Mouse (Mus musculus) hindbrain, embryonic 11.5 days (tissue): ENCODE results near the gene Defb36. TPM values are rescaled to one million over a fixed set of nuclear protein-coding genes. Genes with fewer than 3 reads are reported as not detected.
A peak's percentile ranks its signal among the peaks of the same experiment; 100 is the strongest.

ENCODE experiments used
- ATAC-seq: fragments of 200-750 bp; cut with Nextera tagmentation; 2 replicates; pipeline ENCODE4 v1.8.0; 2017; ENCODE audit warnings: mild to moderate bottlenecking, moderate TSS enrichment, moderate library complexity; ENCODE audit not compliant: low FRiP score
- DNase-seq: peaks from one replicate; pipeline ENCODE4 v3.0.0-alpha.2; 2015; ENCODE audit warnings: low spot score
- H3K27ac ChIP-seq: fragments of 300-500 bp; sonication (generic); 2 replicates; pipeline ENCODE4 v1.5.1; 2014; ENCODE audit warnings: mild to moderate bottlenecking, low read depth, low read length
- H3K27me3 ChIP-seq: fragments of 300-500 bp; sonication (generic); 2 replicates; pipeline ENCODE4 v1.6.1; 2014; ENCODE audit warnings: mild to moderate bottlenecking, low read length, moderate library complexity, mixed read lengths; ENCODE audit not compliant: control insufficient read depth, insufficient read depth
- H3K36me3 ChIP-seq: fragments of 300-500 bp; sonication (generic); 2 replicates; pipeline ENCODE4 v1.6.1; 2014; ENCODE audit warnings: mild to moderate bottlenecking, low read length, moderate library complexity, mixed read lengths; ENCODE audit not compliant: control insufficient read depth, insufficient read depth
- H3K4me1 ChIP-seq: fragments of 300-500 bp; sonication (generic); replicated peaks from 2 replicates; pipeline ENCODE4 v1.6.1; 2014; ENCODE audit warnings: low read length, mixed read lengths; ENCODE audit not compliant: control insufficient read depth, insufficient read depth
- H3K4me2 ChIP-seq: fragments of 300-500 bp; sonication (generic); replicated peaks from 2 replicates; pipeline ENCODE4 v1.6.1; 2014; ENCODE audit warnings: mild to moderate bottlenecking, low read depth, low read length
- H3K4me3 ChIP-seq: fragments of 300-500 bp; sonication (generic); 2 replicates; pipeline ENCODE4 v1.5.1; 2014; ENCODE audit warnings: low read depth, low read length
- H3K9ac ChIP-seq: fragments of 300-500 bp; sonication (generic); 2 replicates; pipeline ENCODE4 v1.6.1; 2014; ENCODE audit warnings: low read depth, low read length
- H3K9me3 ChIP-seq: fragments of 300-500 bp; sonication (generic); 2 replicates; pipeline ENCODE4 v1.6.1; 2016; ENCODE audit warnings: low read length; ENCODE audit not compliant: control insufficient read depth
- WGBS: fragments of 180-500 bp; shearing (Covaris S2); extraction: QIAGEN DNeasy Blood & Tissue Kit; methylation state at CpG from one replicate; pipeline ENCODE4 v1.1.7; 2014; 5-methylcytosine and 5-hydroxymethylcytosine counted together
- polyA plus RNA-seq: library from polyadenylated mRNA; unstranded; fragments of >200 nt; fragmentation: Nextera tagmentation; extraction: Ambion mirVana; gene quantifications from 2 replicates; pipeline ENCODE4 v1.2.1, GENCODE M21; 2014

Gene Defb36
- polyA plus RNA-seq, result not detected in 2 replicates

DNA sequence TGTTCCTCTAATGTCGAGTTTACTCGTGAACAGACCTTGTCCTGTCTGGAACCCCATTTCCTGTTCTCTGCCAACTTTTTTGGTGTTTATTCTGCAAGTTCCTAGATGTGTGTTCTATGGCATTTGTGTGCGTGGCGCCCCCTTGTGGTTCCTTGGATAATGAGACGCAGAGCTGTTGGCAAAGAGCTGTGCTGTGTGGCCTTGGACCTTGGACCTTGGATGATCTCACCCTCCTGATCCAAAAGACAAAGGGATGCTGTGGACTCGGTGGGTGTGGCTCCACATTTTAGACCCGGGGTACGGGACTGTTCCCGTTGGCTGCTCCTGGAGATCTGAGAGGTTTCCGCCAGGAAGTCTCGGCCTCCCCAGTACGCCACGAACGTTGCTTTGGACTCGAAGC, at the start of gene Defb36:
Gene Defb36 (plus strand): TSS at position 271 of the 400 bp plus-strand sequence.
- H3K9me3 ChIP-seq, result no peaks in the 10 kb centered on the region
- no peak for ATAC-seq
- H3K4me3 ChIP-seq, result no peak within 1 kb of the TSS
- no peaks in the 10 kb centered on the region for H3K36me3 ChIP-seq
- H3K27me3 ChIP-seq, result no peaks in the 10 kb centered on the region
- WGBS, result 85% methylated on average over 15 of the region's 15 CpGs
- no peak within 1 kb of the TSS for H3K9ac ChIP-seq
- no peak within 1 kb of the TSS for H3K4me2 ChIP-seq
- no peak within 1 kb of the TSS for H3K27ac ChIP-seq
- DNase-seq, result peak; percentile 36
- 0 out of 2 replicates have a peak, but pooled peaks cover 2% of the 10 kb centered on the region for H3K4me1 ChIP-seq

GRCm38 (mm10) chr2:152556655-152557054, 47.5 kb upstream of the Defb36 start:
- 90% methylated on average over 7 of the region's 7 CpGs for WGBS
- ATAC-seq, result no peak

GRCm38 (mm10) chr2:152569038-152569437, 35.1 kb upstream of the Defb36 start, which contains the start of gene Gm17416:
Gene Gm17416 (plus strand): TSS chr2:152569338.
- Histone ChIP-seq H3K36me3 (no peaks in the 10 kb centered on the region), H3K4me2 (no peak within 1 kb of the TSS), H3K9ac (no peak within 1 kb of the TSS), H3K9me3 (no peaks in the 10 kb centered on the region), H3K27ac (no peak within 1 kb of the TSS), H3K4me1 (no peaks in the 10 kb centered on the region), H3K27me3 (no peaks in the 10 kb centered on the region), H3K4me3 (no peak within 1 kb of the TSS)
- no peak for DNase-seq
- ATAC-seq, result no peak
- WGBS, result 91% methylated on average over 5 of the region's 5 CpGs

More at GRCm38 (mm10) chr2:152556655-152557054, 47.5 kb upstream of the Defb36 start:
- Histone ChIP-seq H3K9me3 (no peaks in the 10 kb centered on the region), H3K27me3 (no peaks in the 10 kb centered on the region), H3K9ac (no peak overlapping the region), H3K4me2 (no peak overlapping the region), H3K4me1 (no peaks in the 10 kb centered on the region), H3K36me3 (no peaks in the 10 kb centered on the region), H3K4me3 (no peak overlapping the region), H3K27ac (no peak overlapping the region)
- DNase-seq, result no peak

DNA sequence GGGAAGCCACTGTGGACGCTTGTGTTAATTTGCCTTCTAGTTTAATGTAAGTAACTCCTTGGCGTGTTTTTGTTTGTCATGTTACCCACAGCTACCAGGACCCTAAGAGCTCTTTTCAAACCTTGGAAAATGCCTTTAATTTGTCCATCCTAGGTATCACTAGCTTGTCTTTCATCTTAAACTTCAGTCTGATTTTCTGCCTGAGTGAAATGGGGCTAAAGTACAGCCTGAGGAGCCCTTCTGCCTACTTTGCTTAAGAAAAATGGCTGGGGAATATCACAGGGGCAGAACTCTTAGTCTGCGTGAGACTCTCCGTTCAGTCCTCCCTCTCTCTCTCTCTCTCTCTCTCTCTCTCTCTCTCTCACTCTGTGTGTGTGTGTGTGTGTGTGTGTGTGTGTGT, 34.2 kb upstream of the Defb36 start:
- Histone ChIP-seq H3K27ac (no peak overlapping the region), H3K4me3 (no peak overlapping the region), H3K27me3 (no peaks in the 10 kb centered on the region), H3K36me3 (no peaks in the 10 kb centered on the region), H3K9me3 (no peaks in the 10 kb centered on the region), H3K4me2 (no peak overlapping the region), H3K9ac (no peak overlapping the region), H3K4me1 (no peaks in the 10 kb centered on the region)
- 86% methylated on average over 4 of the region's 4 CpGs for WGBS
- no peak for DNase-seq
- no peak for ATAC-seq

DNA sequence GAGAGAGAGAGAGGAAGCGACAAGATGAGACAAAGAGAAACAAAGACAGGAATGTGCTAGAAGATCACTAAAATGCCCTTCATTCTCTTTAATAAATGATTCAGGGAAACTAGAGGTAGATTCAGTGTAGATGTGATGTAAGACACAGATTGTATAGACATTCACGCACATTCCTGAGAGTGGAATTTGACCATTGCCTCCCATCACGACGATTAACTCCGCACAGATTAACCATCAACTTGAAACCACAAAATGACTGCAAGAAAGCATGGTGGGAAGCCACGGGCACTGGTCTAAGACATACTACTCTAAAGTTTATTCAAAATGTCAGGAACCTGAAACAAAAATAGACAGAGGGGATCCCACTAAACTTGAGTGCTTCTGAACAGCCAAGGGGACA, 33.8 kb upstream of the Defb36 start:
- no peaks in the 10 kb centered on the region for H3K36me3 ChIP-seq
- no peaks in the 10 kb centered on the region for H3K9me3 ChIP-seq
- WGBS, result 84% methylated on average over 6 of the region's 6 CpGs
- H3K4me1 ChIP-seq, result no peaks in the 10 kb centered on the region
- no peak overlapping the region for H3K27ac ChIP-seq
- DNase-seq (no peak), ATAC-seq (no peak)
- no peaks in the 10 kb centered on the region for H3K27me3 ChIP-seq
- no peak overlapping the region for H3K4me2 ChIP-seq
- H3K9ac ChIP-seq, result no peak overlapping the region
- no peak overlapping the region for H3K4me3 ChIP-seq

DNA sequence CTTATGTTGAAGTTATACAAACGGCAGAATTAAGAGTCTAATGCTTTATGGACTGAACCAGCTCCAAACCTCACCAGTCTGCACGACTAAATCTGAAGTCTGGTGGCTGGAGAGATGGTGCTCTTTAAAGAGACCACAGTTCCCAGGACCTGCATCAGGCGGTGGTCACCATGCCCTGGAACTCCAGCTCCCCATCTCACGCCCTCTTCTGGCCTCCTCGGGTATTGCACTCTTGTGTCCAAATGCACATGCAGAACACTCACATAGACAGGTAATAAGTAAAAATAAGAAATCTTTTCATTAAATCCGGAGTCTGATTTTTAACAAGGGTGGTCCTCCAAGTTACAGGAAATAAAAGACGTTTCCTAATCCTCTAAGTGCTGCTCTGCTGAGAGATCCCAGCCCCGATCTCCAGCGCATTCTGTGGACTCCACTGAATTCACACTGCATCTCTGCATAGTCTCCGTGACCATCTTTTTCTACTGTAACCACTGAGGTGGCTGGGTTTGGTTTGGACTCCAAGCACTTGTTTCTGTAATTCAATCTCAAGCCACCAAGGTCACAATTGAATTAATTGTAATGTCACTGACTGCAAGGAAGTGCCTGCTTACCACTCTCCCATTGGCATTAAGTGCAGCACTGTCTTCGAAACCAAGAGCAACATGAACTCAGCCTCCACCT, 31.9 kb upstream of the Defb36 start, which contains the start of gene Defb21:
Gene Defb21 (plus strand): TSS at position 631 of the 681 bp plus-strand sequence.
- Histone ChIP-seq H3K4me1 (no peaks in the 10 kb centered on the region), H3K9me3 (no peaks in the 10 kb centered on the region), H3K4me2 (no peak within 1 kb of the TSS), H3K36me3 (no peaks in the 10 kb centered on the region), H3K9ac (no peak within 1 kb of the TSS), H3K4me3 (no peak within 1 kb of the TSS), H3K27ac (no peak within 1 kb of the TSS), H3K27me3 (no peaks in the 10 kb centered on the region)
- no peak for ATAC-seq
- DNase-seq, result peak; percentile 10
- WGBS, result 66% methylated on average over 11 of the region's 11 CpGs

DNA sequence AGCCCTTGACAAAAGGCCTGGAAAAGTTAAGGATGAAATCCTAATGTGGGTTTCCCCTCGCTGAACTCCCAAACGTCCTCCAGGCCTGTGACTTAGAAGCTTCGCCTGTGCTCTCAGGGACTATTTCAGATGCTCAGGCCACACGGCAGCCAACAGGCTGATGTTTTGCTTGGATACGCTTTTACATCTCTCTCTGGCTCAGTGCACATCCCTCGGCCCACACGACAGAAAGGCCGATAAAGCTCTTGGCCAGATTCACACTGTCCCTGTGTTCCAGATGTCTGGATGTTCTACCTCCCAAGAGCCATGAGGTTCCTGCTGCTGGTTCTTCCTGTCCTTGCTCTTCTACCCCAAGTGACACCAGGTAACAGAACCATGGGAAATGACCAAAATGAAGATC, 30.6 kb upstream of the Defb36 start:
- no peak for DNase-seq

DNA sequence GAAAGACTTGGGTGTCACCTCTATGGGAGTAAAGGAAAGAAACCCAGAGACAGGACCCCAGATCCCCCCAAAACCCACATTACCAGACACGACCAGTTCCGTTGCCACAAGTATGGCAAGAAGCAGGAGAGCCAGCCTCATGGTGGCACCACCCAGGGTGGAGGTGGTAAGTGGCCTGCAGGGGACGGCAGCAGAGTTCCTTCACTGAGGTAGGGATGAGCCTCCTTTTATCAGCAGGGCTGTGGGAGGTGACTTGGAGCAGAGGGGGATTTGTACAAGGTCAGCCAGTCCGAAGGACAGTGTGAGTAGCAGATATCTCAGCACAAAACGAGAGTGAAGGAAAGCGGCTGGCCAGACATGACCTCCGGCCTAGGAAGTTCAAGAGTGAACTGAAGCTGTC, 24.0 kb upstream of the Defb36 start, which contains the start of gene Defb19:
Gene Defb19 (minus strand): TSS at position 206 of the 400 bp plus-strand sequence.
- H3K4me1 ChIP-seq, result no peaks in the 10 kb centered on the region
- no peak within 1 kb of the TSS for H3K4me2 ChIP-seq
- no peaks in the 10 kb centered on the region for H3K27me3 ChIP-seq
- ATAC-seq (no peak), DNase-seq (no peak)
- H3K9me3 ChIP-seq, result no peaks in the 10 kb centered on the region
- no peak within 1 kb of the TSS for H3K4me3 ChIP-seq
- no peak within 1 kb of the TSS for H3K27ac ChIP-seq
- WGBS, result 79% methylated on average over 7 of the region's 7 CpGs
- no peaks in the 10 kb centered on the region for H3K36me3 ChIP-seq
- no peak within 1 kb of the TSS for H3K9ac ChIP-seq

More for the DNA sequence above, 30.6 kb upstream of the Defb36 start:
- no peak overlapping the region for H3K4me2 ChIP-seq
- 87% methylated on average over 8 of the region's 8 CpGs for WGBS
- H3K4me1 ChIP-seq, result no peaks in the 10 kb centered on the region
- no peaks in the 10 kb centered on the region for H3K36me3 ChIP-seq
- H3K9ac ChIP-seq, result no peak overlapping the region
- ATAC-seq, result no peak
- no peaks in the 10 kb centered on the region for H3K27me3 ChIP-seq
- H3K9me3 ChIP-seq, result no peaks in the 10 kb centered on the region
- H3K27ac ChIP-seq, result no peak overlapping the region
- no peak overlapping the region for H3K4me3 ChIP-seq

DNA sequence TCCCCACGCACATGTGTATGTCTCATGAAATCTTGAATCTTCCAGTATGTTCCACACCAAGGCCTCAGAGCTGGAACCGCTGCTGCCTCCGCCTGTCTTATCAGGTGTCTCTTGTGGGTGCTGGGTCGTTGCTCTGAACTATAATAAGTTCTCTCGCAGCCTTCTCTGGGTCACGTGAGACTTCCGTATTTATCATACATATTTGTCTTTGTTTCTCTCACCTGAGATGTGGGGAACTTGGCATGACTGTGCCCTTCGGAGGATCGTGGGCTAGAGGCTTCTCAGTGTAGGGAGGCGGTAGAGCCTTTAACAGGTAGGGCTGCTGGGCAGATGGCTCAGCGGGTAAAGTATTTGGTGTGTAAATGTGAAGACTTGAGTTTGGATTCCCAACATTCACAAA, 23.5 kb upstream of the Defb36 start:
- Histone ChIP-seq H3K9ac (no peak overlapping the region), H3K36me3 (no peaks in the 10 kb centered on the region), H3K4me2 (no peak overlapping the region), H3K4me3 (no peak overlapping the region), H3K4me1 (no peaks in the 10 kb centered on the region; the same call in 1 of the 2 replicates), H3K27me3 (no peaks in the 10 kb centered on the region), H3K27ac (no peak overlapping the region), H3K9me3 (no peaks in the 10 kb centered on the region)
- 90% methylated on average over 11 of the region's 11 CpGs for WGBS
- DNase-seq (no peak), ATAC-seq (no peak)
